Mouse (Mus musculus): ENCODE measurements around the gene Hace1.
A peak's percentile ranks its signal among the peaks of the same experiment; 100 is the strongest.
"Not testable (repeated sequence)": the region's sequence is repeated elsewhere in the genome, so short reads cannot be mapped to it uniquely, and the experiment has no call there.

Hace1 gene

GRCm38 (mm10) chr10:45577731-45578297 is at the start of gene Hace1:
TSS of gene Hace1 (plus strand) at chr10:45577829.
- DNase-seq: peak; percentile 83

GRCm38 (mm10) chr10:45537334-45537733 is 40.3 kb upstream of the Hace1 start:
- not testable (repeated sequence) for DNase-seq

- DNase-seq: no peak
Measured at GRCm38 (mm10) chr10:45542726-45543125, 34.9 kb upstream of the Hace1 start.

GRCm38 (mm10) chr10:45546799-45547198 is 30.8 kb upstream of the Hace1 start:
- DNase-seq: no peak

GRCm38 (mm10) chr10:45578298-45578821 is 731 bp downstream of the Hace1 start:
- DNase-seq: peak; percentile 53

- no peak for DNase-seq
Measured at GRCm38 (mm10) chr10:45583310-45583709, 5.7 kb downstream of the Hace1 start.

GRCm38 (mm10) chr10:45583829-45584228 is 6.2 kb downstream of the Hace1 start:
- DNase-seq: no peak

- no peak for DNase-seq
Measured at GRCm38 (mm10) chr10:45584311-45585102, 6.9 kb downstream of the Hace1 start.

- no peak for DNase-seq
Measured at GRCm38 (mm10) chr10:45605853-45606252, 28.2 kb downstream of the Hace1 start.

GRCm38 (mm10) chr10:45610727-45611126 is 33.1 kb downstream of the Hace1 start:
- DNase-seq: no peak

GRCm38 (mm10) chr10:45616012-45616411 is 38.4 kb downstream of the Hace1 start:
- no peak for DNase-seq

- DNase-seq: no peak
Measured at GRCm38 (mm10) chr10:45619039-45619438, 41.4 kb downstream of the Hace1 start.

GRCm38 (mm10) chr10:45631995-45632394 is 54.4 kb downstream of the Hace1 start:
- no peak for DNase-seq

GRCm38 (mm10) chr10:45632641-45633040 is 55.0 kb downstream of the Hace1 start:
- peak; percentile 5 for DNase-seq

- DNase-seq: no peak
Measured at GRCm38 (mm10) chr10:45635201-45635600, 57.6 kb downstream of the Hace1 start.

GRCm38 (mm10) chr10:45639762-45640161 is 62.1 kb downstream of the Hace1 start:
- DNase-seq: no peak

- DNase-seq: no peak
Measured at GRCm38 (mm10) chr10:45654026-45654425, 76.4 kb downstream of the Hace1 start.

GRCm38 (mm10) chr10:45662015-45662414 is 84.4 kb downstream of the Hace1 start:
- DNase-seq: no peak

GRCm38 (mm10) chr10:45668266-45668665 is 90.6 kb downstream of the Hace1 start:
- no peak for DNase-seq

- DNase-seq: no peak
Measured at GRCm38 (mm10) chr10:45676796-45677195, 99.2 kb downstream of the Hace1 start.

- no peak for DNase-seq
Measured at GRCm38 (mm10) chr10:45686191-45686590, 108.6 kb downstream of the Hace1 start.

- peak; percentile 8 for DNase-seq
Measured at GRCm38 (mm10) chr10:45694931-45695330, 117.3 kb downstream of the Hace1 start.

GRCm38 (mm10) chr10:45695522-45695921 is 117.9 kb downstream of the Hace1 start:
- no peak for DNase-seq

GRCm38 (mm10) chr10:45698930-45699329 is 121.3 kb downstream of the Hace1 start:
- no peak for DNase-seq

Measured in cerebellum, adult 11 months (tissue).